ENCODE assay signal across 8 mouse cellular contexts in the genomic region with DNA sequence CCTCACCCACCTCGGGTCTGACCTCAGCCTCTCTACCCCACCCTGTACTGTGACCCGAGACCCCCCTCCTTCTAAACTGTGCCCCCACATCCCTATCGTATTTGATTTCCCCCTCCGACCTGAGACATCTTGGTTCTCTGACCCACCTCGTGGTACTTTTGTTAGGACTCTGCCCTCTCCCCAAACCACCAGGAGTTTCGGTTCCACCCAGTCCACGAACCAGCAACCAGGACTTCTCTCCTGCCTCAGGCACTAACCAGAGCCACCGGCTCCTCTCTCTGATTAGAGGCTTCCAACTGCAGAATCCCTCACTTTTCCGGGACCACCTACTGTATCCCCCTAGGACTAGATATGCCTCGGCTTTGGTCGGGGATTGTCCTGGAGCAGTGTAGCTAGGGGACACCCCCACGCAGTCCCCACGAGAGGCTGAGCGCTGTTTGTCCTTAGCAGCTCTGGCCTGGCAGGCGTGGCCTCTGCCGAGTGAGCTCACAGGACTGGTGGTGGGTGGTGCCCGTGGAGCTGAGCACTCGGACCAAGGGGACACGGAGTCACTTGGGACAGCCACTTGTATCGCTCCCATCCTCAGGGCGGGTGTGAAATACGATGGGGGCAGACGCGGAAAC. TPM values are rescaled to one million over a fixed set of nuclear protein-coding genes. Genes with fewer than 3 reads are reported as not detected.
DNase-seq lines count a peak whose midpoint lies in the region; ATAC-seq and TF ChIP-seq lines count a peak whose summit lies in the region.

No protein-coding gene starts in this region.

- no peak for TF ChIP-seq CTCF in lung, adult 2 months (IDR thresholded peaks at IDR 0.05; ENCODE audit: insufficient read depth, low read length)

- H3K27me3 ChIP-seq in stomach, embryonic 14.5 days (ENCODE audit: control insufficient read depth, insufficient read depth, low read length), result peaks cover 64% of the 10 kb centered on the region

- peak overlapping the region; percentile 34 for H3K4me3 ChIP-seq in lung, adult 2 months (replicated peaks; ENCODE audit: extremely low read depth, low read depth, low read length)
- peak overlapping the region; percentile 17; the same call in 1 of the 2 replicates for H3K4me3 ChIP-seq in stomach, embryonic 14.5 days (ENCODE audit: low read depth, low read length)

- TF ChIP-seq POLR2A in lung, adult 2 months (IDR thresholded peaks at IDR 0.05; ENCODE audit: borderline replicate concordance, extremely low read depth, low read depth, low read length), result no peak

- no peak overlapping the region for H3K27ac ChIP-seq in stomach, embryonic 14.5 days (ENCODE audit: low read length)

- H3K4me1 ChIP-seq in lung, adult 2 months (ENCODE audit: control insufficient read depth, insufficient read depth, low read length), result peaks cover 17% of the 10 kb centered on the region
- H3K4me1 ChIP-seq in stomach, embryonic 14.5 days (ENCODE audit: control insufficient read depth, insufficient read depth, low read length), result peaks cover 15% of the 10 kb centered on the region

- no peak for ATAC-seq in stomach, embryonic 14.5 days (ENCODE audit: insufficient number of reproducible peaks, insufficient read depth, low FRiP score, low read depth)

- peak; percentile 40 to 46 for DNase-seq in B cell, adult 2 months
- DNase-seq in ZHBTc4 (ENCODE audit: low read depth, low spot score), result peak; percentile 29
- DNase-seq in heart, postnatal 4 days, result peak; percentile 35
- DNase-seq in lung, adult 2 months, result peak; percentile 25
- DNase-seq in layer of hippocampus, adult 18-20 months (ENCODE audit: low spot score in 2 of 2), result no peak
- no peak for DNase-seq in retina, postnatal 1 day
- no peak for DNase-seq in testis, postnatal 10 days (ENCODE audit: low spot score)

- H3K9ac ChIP-seq in stomach, embryonic 14.5 days (replicated peaks; ENCODE audit: low read depth, low read length), result no peak overlapping the region

- H3K9me3 ChIP-seq in stomach, embryonic 14.5 days (ENCODE audit: control insufficient read depth, low read depth, low read length), result no peaks in the 10 kb centered on the region

- H3K4me2 ChIP-seq in stomach, embryonic 14.5 days (replicated peaks; ENCODE audit: low read depth, low read length), result peak overlapping the region; percentile 34

- peaks cover 3% of the 10 kb centered on the region; the same call in 1 of the 2 replicates for H3K36me3 ChIP-seq in stomach, embryonic 14.5 days (ENCODE audit: control insufficient read depth, insufficient read depth, low read length)

- WGBS in lung, adult 2 months, result 6% methylated on average over 24 of the region's 24 CpGs
- 8% methylated on average over 24 of the region's 24 CpGs for WGBS in stomach, embryonic 14.5 days

RNA-seq across cellular contexts. Expression of gene Cilp2, which starts 0.9 kb away (rescaled TPM):
- under 1 TPM; 0.50 to 0.74 TPM for total RNA-seq in heart, postnatal 4 days (2021)
- polyA plus RNA-seq in lung, adult 2 months (2012; rRNA removed), result 3.1 TPM in 2 replicates
- polyA plus RNA-seq in stomach, embryonic 14.5 days (2014; fragmentation: Nextera tagmentation; extraction: Ambion mirVana), result 0.42 and 0.64 TPM in 2 replicates
- total RNA-seq in layer of hippocampus, adult 18-20 months (2021), result under 1 TPM; 0.48 to 0.59 TPM

RNA-seq across cellular contexts. Expression of gene Tssk6, which starts 13.6 kb away (rescaled TPM):
- under 1 TPM in 1 of 2 experiments, not detected in 1; 0.33 TPM for total RNA-seq in heart, postnatal 4 days (2021)
- polyA plus RNA-seq in lung, adult 2 months (2012; rRNA removed), result 0.70 and 1.0 TPM in 2 replicates
- 3.4 and 3.9 TPM in 2 replicates for polyA plus RNA-seq in stomach, embryonic 14.5 days (2014; fragmentation: Nextera tagmentation; extraction: Ambion mirVana)
- total RNA-seq in layer of hippocampus, adult 18-20 months (2021), result under 1 TPM; 0.25 to 0.33 TPM

RNA-seq across cellular contexts. Expression of gene Ndufa13, which starts 14.0 kb away (rescaled TPM):
- 100 to 1,000 TPM; 286 to 326 TPM for total RNA-seq in heart, postnatal 4 days (2021)
- 96.8 and 103 TPM in 2 replicates for polyA plus RNA-seq in lung, adult 2 months (2012; rRNA removed)
- polyA plus RNA-seq in stomach, embryonic 14.5 days (2014; fragmentation: Nextera tagmentation; extraction: Ambion mirVana), result 190 and 202 TPM in 2 replicates
- total RNA-seq in layer of hippocampus, adult 18-20 months (2021), result 100 to 1,000 TPM; 154 to 158 TPM

RNA-seq across cellular contexts. Expression of gene Yjefn3, which starts 14.2 kb away (rescaled TPM):
- total RNA-seq in heart, postnatal 4 days (2021), result 1 to 10 TPM; 6.2 to 8.6 TPM
- 3.5 and 5.3 TPM in 2 replicates for polyA plus RNA-seq in lung, adult 2 months (2012; rRNA removed)
- 3.7 and 4.9 TPM in 2 replicates for polyA plus RNA-seq in stomach, embryonic 14.5 days (2014; fragmentation: Nextera tagmentation; extraction: Ambion mirVana)
- 10 to 100 TPM; 37.5 to 39.6 TPM for total RNA-seq in layer of hippocampus, adult 18-20 months (2021)

RNA-seq across cellular contexts. Expression of gene Pbx4, which starts 56.1 kb away (rescaled TPM):
- 1 to 10 TPM; 1.1 to 1.2 TPM for total RNA-seq in heart, postnatal 4 days (2021)
- 4.2 and 5.5 TPM in 2 replicates for polyA plus RNA-seq in lung, adult 2 months (2012; rRNA removed)
- 5.9 and 8.8 TPM in 2 replicates for polyA plus RNA-seq in stomach, embryonic 14.5 days (2014; fragmentation: Nextera tagmentation; extraction: Ambion mirVana)
- 10 to 100 TPM; 12.4 to 14.0 TPM for total RNA-seq in layer of hippocampus, adult 18-20 months (2021)

Comparison
In these comparisons a context has a peak if more than half of its experiments do, and no peak if none do; other contexts are left out.
1. DNase-seq: peak in B cell, adult 2 months (2 of 2), ZHBTc4 (single experiment), heart, postnatal 4 days (single experiment) and lung, adult 2 months (single experiment); none in layer of hippocampus, adult 18-20 months (0 of 2), retina, postnatal 1 day (single experiment) and testis, postnatal 10 days (single experiment).